Mouse (Mus musculus) adrenal gland, adult 8-10 months (tissue): ENCODE results near the gene AI854703. TPM values are rescaled to one million over a fixed set of nuclear protein-coding genes. Genes with fewer than 3 reads are reported as not detected.

Experiments
- DNase-seq: peaks from one replicate; pipeline ENCODE4 v3.0.0; 2022
- total RNA-seq, 4 experiments: library from RNA; stranded (reverse); gene quantifications; 2 replicates each; pipeline ENCODE4 v1.2.4; 2022

AI854703 gene
- total RNA-seq, 4 experiments from 2014 or later = 1.9 to 6.3 (median 4.1) TPM

DNA sequence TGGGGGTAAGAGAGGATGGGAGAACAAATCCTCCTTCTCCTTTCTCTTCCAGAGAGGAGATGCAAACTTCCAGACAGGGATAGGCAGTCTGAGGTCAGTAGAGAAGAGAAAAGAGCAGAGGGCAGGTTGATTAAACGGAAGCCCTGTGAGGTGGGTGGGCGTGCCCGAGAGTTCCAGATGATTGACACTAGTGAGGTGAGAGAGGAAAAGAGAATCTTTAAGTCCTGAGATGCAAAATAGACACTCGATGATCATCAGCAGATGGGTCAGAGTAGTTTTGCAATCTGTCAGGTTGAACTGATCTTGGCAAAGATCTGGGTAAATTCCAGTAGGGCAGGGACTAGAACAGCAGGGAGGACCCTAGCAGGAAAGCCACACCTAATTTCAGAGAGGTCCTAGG is 38.2 kb downstream of the AI854703 start:
- DNase-seq = no peak

DNA sequence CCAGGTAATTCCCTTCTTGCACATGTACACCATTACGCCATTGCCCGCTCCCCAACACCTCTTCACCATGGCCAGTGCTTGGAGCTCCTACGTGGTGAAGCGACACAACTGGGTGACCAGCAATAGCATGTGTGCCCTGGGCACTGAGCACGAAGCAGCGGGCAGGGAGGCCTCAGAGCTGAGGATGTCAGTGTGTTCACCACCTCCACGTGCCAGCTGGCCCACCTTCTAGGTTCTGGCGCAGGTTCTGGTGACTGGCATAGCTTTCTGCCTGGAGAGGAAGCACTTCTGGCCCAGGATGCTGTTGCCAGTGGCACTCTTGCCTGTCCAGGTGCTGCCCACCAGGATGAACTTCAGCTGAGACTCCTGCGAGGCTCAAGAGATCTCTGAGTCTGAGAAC is 38.9 kb downstream of the AI854703 start:
- no peak for DNase-seq

DNA sequence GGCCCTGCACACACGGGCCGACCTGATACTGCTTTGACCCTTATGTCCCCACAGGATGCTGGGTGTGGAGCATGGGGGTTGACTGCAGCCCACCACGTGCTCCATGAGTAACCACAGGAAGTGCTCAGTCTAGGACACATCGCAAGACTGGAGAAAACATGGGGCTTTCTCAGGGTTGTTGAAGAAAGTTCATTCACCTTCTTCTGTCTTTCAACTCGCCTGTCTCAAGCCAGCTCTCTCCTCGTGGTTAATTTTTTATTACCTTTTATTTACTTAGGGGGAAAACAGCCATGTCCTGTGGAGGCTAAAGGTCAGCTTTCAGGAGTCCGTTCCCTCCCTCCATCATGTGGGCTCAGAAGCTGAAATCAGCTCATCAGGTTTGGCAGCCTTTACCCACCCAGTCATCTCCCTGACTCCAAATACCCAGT is 39.6 kb downstream of the AI854703 start:
- DNase-seq = no peak

DNA sequence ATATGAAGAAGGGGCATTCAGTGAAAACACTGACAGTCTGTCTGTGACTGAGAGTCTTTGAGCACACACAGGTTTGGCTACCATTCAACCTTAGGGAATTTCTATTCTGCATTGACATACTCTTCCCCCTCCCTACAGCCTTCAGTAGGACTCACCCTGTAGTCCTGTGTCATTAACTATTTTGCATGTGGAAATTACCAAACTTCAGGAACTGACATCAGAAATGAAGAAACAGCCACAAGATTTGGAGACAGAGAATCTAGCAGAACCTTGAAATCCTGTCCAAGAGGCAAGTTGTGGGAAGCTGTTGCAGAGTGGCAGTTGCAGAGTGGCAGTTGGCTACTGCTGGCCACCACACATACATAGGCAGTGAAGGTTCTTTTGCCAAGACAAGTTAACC is 41.5 kb downstream of the AI854703 start:
- DNase-seq = no peak

DNA sequence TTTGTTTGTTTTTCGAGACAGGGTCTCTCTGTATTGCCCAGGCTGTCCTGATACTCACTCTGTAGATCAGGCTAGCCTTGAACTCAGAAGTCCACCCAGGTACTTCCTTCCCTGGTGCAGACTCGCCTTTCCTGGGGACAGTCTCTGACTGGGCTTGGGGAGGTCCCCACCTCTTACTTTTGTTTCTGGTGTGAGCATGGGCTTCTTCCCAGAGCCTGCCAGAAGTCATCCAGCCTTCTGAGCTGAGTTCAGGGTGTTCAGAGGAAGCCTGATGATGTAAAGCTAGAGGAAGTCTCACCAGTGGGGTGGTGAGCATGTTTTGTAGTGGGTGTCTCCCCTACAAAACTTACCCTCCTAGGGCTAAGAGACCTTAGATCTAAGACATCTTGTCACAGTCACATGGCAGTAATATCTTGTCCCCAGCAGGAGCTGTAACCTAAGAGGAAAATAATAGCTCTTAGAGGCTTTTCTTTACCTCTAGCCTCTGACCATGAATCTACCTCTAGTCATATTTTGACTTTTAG is 42.9 kb downstream of the AI854703 start:
- DNase-seq = no peak

- no peak for DNase-seq
These were observed 47.9 kb downstream of the AI854703 start for GRCm38 (mm10) chr6:48674291-48675058.

- no peak for DNase-seq
These were observed 48.9 kb downstream of the AI854703 start for GRCm38 (mm10) chr6:48675400-48675930.

- DNase-seq = no peak
These were observed 49.6 kb downstream of the AI854703 start, which contains the start of gene Gimap9 for GRCm38 (mm10) chr6:48675931-48676859. Gimap9 (plus strand) TSS chr6:48676129.

- DNase-seq = no peak
These were observed 50.4 kb downstream of the AI854703 start for GRCm38 (mm10) chr6:48676860-48677415.

GRCm38 (mm10) chr6:48677492-48678345 is 51.2 kb downstream of the AI854703 start:
- DNase-seq = no peak

DNA sequence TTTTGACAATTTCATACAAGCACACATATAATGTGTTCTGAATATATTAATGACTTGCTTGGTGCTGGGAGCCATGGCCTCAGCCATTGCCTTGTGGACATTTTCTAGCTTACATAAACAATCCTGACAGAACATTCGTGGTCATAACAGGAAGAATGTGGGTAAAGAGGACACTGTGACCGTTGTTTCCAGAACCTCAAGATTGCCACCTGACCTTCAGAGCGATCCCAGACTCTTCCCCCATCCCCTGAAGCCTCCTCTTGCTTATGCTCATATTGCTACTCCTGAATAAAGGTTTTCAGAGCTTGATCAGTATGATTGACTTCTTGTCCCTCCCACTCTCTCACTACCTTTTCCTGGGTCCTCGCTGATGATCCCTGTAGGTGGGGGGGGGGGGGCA is 51.8 kb downstream of the AI854703 start:
- DNase-seq = no peak

- DNase-seq = no peak
These were observed 53.1 kb downstream of the AI854703 start for GRCm38 (mm10) chr6:48679701-48680100.

DNA sequence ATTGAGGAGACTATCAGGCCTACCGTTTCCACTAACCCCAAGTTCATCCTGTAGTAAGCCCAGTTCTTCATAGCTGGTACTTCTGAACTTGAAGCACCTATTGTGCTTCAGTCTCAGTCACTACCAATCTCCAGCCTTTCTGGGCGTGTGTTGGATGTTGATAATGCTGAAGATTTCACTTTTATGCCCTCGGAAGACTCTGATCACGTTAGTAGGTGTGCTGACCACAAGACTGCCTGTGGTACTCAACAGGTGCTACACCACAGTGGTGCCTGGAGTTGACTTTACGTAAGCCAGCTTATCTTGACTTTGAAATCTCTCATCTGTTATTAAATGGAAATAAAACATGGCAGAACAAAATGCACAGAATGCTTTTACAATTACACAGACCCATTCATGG is 53.9 kb downstream of the AI854703 start:
- DNase-seq = no peak

DNA sequence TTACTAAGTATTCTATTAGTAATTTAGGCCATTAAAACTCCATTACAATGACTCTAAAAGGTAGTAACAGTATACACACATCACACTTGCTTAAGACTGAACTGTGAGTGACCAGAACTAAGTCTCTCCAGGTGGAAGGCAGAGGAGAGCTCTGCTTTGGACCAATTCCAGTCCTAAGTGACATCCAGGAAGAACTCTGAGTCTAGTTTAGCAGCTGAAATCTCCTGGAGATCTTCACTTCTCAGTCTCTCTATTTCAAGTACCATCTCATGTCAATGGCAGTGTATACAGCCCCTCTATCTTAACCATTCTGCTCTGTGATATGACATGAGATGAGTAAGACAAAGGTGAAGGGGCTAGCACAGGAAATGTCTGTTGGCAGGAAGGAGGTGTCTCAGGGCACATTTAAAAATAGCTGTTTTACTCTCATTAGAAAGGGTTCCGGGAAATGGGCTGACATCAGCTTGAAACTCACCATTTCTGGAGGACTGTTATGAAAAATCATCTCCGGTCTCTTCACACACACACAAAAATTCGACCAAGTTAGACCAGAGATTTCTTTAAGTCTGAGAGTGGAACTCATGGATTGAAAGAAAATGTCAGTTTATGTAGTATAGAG is 55.0 kb downstream of the AI854703 start:
- DNase-seq = no peak

- no peak for DNase-seq
These were observed 55.7 kb downstream of the AI854703 start for GRCm38 (mm10) chr6:48682271-48682670.

Other genes starting within 250 kb of the AI854703 start
- gene Krba1, start 231.2 kb upstream of the AI854703 start, total RNA-seq = 10 to 100 TPM; 44.0 to 56.6 (median 50.8) TPM
- gene Zfp467, start 180.9 kb upstream of the AI854703 start, total RNA-seq = 10 to 100 TPM; 56.7 to 68.0 (median 60.6) TPM
- gene Sspo, start 178.5 kb upstream of the AI854703 start, total RNA-seq = 1 to 10 TPM; 2.7 to 9.7 (median 5.6) TPM
- gene Atp6v0e2, start 89.1 kb upstream of the AI854703 start, total RNA-seq = 100 to 1,000 TPM; 100 to 130 (median 113) TPM
- 10 to 100 TPM; 45.6 to 49.5 (median 49.1) TPM for gene Lrrc61, start 72.0 kb upstream of the AI854703 start, total RNA-seq
- gene Rarres2, start 54.0 kb upstream of the AI854703 start, total RNA-seq = 100 to 1,000 TPM in 1 of 4 experiments, 10 to 100 TPM in 3; 68.8 to 138 (median 88.5) TPM
- not detected for gene Gm45021, start 37.2 kb upstream of the AI854703 start, total RNA-seq
- gene Repin1, start 32.9 kb upstream of the AI854703 start, total RNA-seq = 10 to 100 TPM; 59.1 to 84.5 (median 79.5) TPM
- gene Gm44965, start 32.8 kb upstream of the AI854703 start, total RNA-seq = 1 to 10 TPM in 3 of 4 experiments, not detected in 1; 1.8 to 7.7 (median 2.6) TPM
- gene Zfp775, start 24.7 kb upstream of the AI854703 start, total RNA-seq = 10 to 100 TPM; 10.8 to 14.9 (median 13.4) TPM
- 10 to 100 TPM in 2 of 4 experiments, 1 to 10 TPM in 2; 9.1 to 15.2 (median 11.7) TPM for gene Gimap8, start 20.5 kb downstream of the AI854703 start, total RNA-seq
- 1 to 10 TPM; 6.9 to 8.3 (median 7.0) TPM for gene Gimap9, start 49.4 kb downstream of the AI854703 start, total RNA-seq
- 10 to 100 TPM; 29.1 to 56.5 (median 49.4) TPM for gene Gimap4, start 57.8 kb downstream of the AI854703 start, total RNA-seq
- 10 to 100 TPM; 53.5 to 89.6 (median 66.6) TPM for gene Gimap6, start 81.5 kb downstream of the AI854703 start, total RNA-seq
- 1 to 10 TPM; 1.9 to 6.3 (median 3.6) TPM for gene Gm28053, start 91.8 kb downstream of the AI854703 start, total RNA-seq
- gene Gimap7, start 91.9 kb downstream of the AI854703 start, total RNA-seq = under 1 TPM in 3 of 4 experiments, not detected in 1; 0.28 to 0.83 (median 0.52) TPM
- 10 to 100 TPM in 3 of 4 experiments, 1 to 10 TPM in 1; 7.4 to 18.7 (median 11.0) TPM for gene Gimap1, start 112.3 kb downstream of the AI854703 start, total RNA-seq
- gene Gimap5, start 119.4 kb downstream of the AI854703 start, total RNA-seq = 10 to 100 TPM; 13.9 to 22.5 (median 16.9) TPM
- gene Gimap3, start 144.1 kb downstream of the AI854703 start, total RNA-seq = 10 to 100 TPM in 3 of 4 experiments, 1 to 10 TPM in 1; 9.6 to 18.3 (median 13.7) TPM
- gene Tmem176a, start 214.2 kb downstream of the AI854703 start, total RNA-seq = 100 to 1,000 TPM; 404 to 478 (median 432) TPM
- gene Tmem176b, start 214.7 kb downstream of the AI854703 start, total RNA-seq = 100 to 1,000 TPM; 722 to 872 (median 775) TPM
- not detected for gene Aoc1, start 246.1 kb downstream of the AI854703 start, total RNA-seq